Mouse (Mus musculus) hindbrain, embryonic 14.5 days (tissue): Measurements from ENCODE around the gene Rcan1. TPM values are rescaled to one million over a fixed set of nuclear protein-coding genes. Genes with fewer than 3 reads are reported as not detected.

ENCODE experiments used
- polyA plus RNA-seq: library from polyadenylated mRNA; unstranded; fragments of >200 nt; fragmentation: Nextera tagmentation; extraction: Ambion mirVana; gene quantifications from 2 replicates; pipeline ENCODE4 v1.2.1, GENCODE M21; 2014

Gene Rcan1
- polyA plus RNA-seq, 1 experiment from 2014 or later: 76.8 TPM

Other genes with a start within 250 kb of the Rcan1 start
- gene Kcne2, start 178.5 kb downstream of the Rcan1 start, polyA plus RNA-seq: 32.3 and 53.8 TPM in 2 replicates
- 63.8 and 66.1 TPM in 2 replicates for gene Smim11, start 169.6 kb downstream of the Rcan1 start, polyA plus RNA-seq
- gene Fam243, start 149.4 kb downstream of the Rcan1 start, polyA plus RNA-seq: 0.17 and 0.20 TPM in 2 replicates
- gene Kcne1, start 111.4 kb downstream of the Rcan1 start, polyA plus RNA-seq: 0.23 TPM in 1 of 2 replicates, not detected in the other
- 6.5 and 9.3 TPM in 2 replicates for gene Clic6, start 14.9 kb upstream of the Rcan1 start, polyA plus RNA-seq